Mouse (Mus musculus) liver, adult 2 months (tissue): ENCODE results near the gene Dnal1. TPM values are rescaled to one million over a fixed set of nuclear protein-coding genes. Genes with fewer than 3 reads are reported as not detected.
A peak's percentile ranks its signal among the peaks of the same experiment; 100 is the strongest.

Source experiments
- DNase-seq: peaks from one replicate; pipeline ENCODE4 v3.0.0-alpha.2; 2011; ENCODE audit warnings: low read depth, low spot score; ENCODE audit errors: extremely low read depth
- H3K27ac ChIP-seq: fragments of 200-500 bp; replicated peaks from 2 replicates; pipeline ENCODE4 v1.5.1; 2012; ENCODE audit warnings: low read depth, mild to moderate bottlenecking, control low read depth, inconsistent platforms, low read length; ENCODE audit not compliant: insufficient read depth
- H3K27me3 ChIP-seq: fragments of 200-500 bp; 2 replicates; pipeline ENCODE4 v1.6.1; 2012; ENCODE audit warnings: mild to moderate bottlenecking, moderate library complexity, low read length, inconsistent platforms; ENCODE audit not compliant: control insufficient read depth, insufficient read depth
- H3K36me3 ChIP-seq: fragments of 200-500 bp; 2 replicates; pipeline ENCODE4 v1.6.1; 2012; ENCODE audit warnings: low read length, inconsistent platforms; ENCODE audit not compliant: control insufficient read depth, insufficient read depth
- H3K4me1 ChIP-seq: fragments of 200-500 bp; 2 replicates; pipeline ENCODE4 v1.6.1; 2011; ENCODE audit warnings: low read length; ENCODE audit not compliant: control insufficient read depth, insufficient read depth
- H3K4me3 ChIP-seq: fragments of 200-500 bp; 2 replicates; pipeline ENCODE4 v1.5.1; 2011; ENCODE audit warnings: low read depth, mild to moderate bottlenecking, control low read depth, low read length, moderate library complexity; ENCODE audit not compliant: insufficient read depth
- H3K79me2 ChIP-seq: fragments of 200-500 bp; 2 replicates; pipeline ENCODE4 v1.6.1; 2012; ENCODE audit warnings: inconsistent platforms, mild to moderate bottlenecking, low read length, moderate library complexity; ENCODE audit not compliant: control insufficient read depth, insufficient read depth
- H3K9ac ChIP-seq: fragments of 200-500 bp; 2 replicates; pipeline ENCODE4 v1.6.1; 2012; ENCODE audit warnings: low read depth, mild to moderate bottlenecking, control low read depth, inconsistent platforms, low read length
- CTCF ChIP-seq: fragments of 200-500 bp; IDR thresholded peaks from 2 replicates; pipeline ENCODE4 v1.5.1; 2011; ENCODE audit warnings: low read depth, low read length, control low read depth
- POLR2A ChIP-seq: fragments of 200-500 bp; IDR thresholded peaks from 2 replicates; pipeline ENCODE4 v1.6.1; 2011; ENCODE audit warnings: low read length, control low read depth; ENCODE audit not compliant: insufficient read depth; ENCODE audit errors: extremely low read depth
- WGBS: fragments of 180-500 bp; shearing (Covaris S2); methylation state at CpG from one replicate; pipeline ENCODE4 v1.1.7; 2018; 5-methylcytosine and 5-hydroxymethylcytosine counted together
- polyA plus RNA-seq: library from polyadenylated mRNA; depleted of rRNA; stranded (reverse); fragments of >200 nt; gene quantifications from 2 replicates; pipeline ENCODE4 v1.2.3, GENCODE M21; 2012; rRNA removed
- total RNA-seq: library from RNA; depleted of rRNA; stranded (reverse); fragments of >200 nt; gene quantifications from 2 replicates; pipeline ENCODE4 v1.2.3, GENCODE M21; 2014; rRNA removed

Dnal1 gene
- total and polyA plus RNA-seq, 2 experiments, result 0.38 to 0.46 TPM

GRCm38 (mm10) chr12:84193642-84194399 is 79.7 kb downstream of the Dnal1 start:
- H3K79me2 ChIP-seq, result peaks cover 50% of the 10 kb centered on the region
- peak overlapping the region; percentile 79 for H3K4me3 ChIP-seq
- H3K4me1 ChIP-seq, result peaks cover 30% of the 10 kb centered on the region
- H3K36me3 ChIP-seq, result no peaks in the 10 kb centered on the region
- DNase-seq, result peak; percentile 93
- TF ChIP-seq CTCF (0 out of 2 replicates have a peak, but pooled peaks have one; percentile 5), POLR2A (peak; percentile 77; the same call in 1 of the 2 replicates)
- WGBS, result under 1% methylated on average over 48 of the region's 49 CpGs
- peak overlapping the region; percentile 97 for H3K9ac ChIP-seq
- no peaks in the 10 kb centered on the region for H3K27me3 ChIP-seq
- peak overlapping the region; percentile 93 for H3K27ac ChIP-seq

DNA sequence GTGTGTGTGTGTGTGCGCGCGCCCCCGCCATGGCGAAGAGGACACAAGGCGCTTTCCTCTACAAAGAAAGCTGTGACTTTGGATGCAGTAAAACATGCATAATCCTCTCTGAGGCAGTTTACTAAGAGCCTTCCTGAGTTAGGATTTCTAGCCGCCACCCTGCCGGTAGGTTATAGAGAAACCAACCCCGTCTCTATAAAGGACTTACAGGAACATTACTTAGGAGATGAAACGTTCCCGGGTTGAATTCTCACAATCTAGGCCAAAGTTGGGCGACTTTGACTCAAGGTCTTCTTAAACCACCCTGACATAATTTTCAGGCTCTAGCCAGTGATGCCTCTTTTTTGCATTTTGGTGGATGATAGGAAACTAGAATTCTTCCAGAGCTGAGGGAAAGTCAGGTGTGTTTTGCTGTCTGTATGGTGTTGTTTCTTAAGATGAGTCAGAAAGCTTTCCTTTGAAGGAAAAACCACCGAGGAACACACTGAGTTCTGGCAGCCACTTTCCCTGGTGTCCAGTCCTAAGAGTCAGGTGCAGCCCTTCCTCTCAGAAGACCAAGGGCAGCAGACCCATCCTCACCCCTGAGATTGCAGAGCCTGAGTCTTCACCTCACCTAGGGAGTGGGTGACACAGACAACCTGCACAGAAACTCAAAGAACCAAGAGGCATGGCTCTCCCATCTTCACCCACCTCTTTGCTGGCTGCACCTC is 80.4 kb downstream of the Dnal1 start:
- DNase-seq, result no peak
- TF ChIP-seq POLR2A (no peak), CTCF (no peak)
- H3K36me3 ChIP-seq, result no peaks in the 10 kb centered on the region

DNA sequence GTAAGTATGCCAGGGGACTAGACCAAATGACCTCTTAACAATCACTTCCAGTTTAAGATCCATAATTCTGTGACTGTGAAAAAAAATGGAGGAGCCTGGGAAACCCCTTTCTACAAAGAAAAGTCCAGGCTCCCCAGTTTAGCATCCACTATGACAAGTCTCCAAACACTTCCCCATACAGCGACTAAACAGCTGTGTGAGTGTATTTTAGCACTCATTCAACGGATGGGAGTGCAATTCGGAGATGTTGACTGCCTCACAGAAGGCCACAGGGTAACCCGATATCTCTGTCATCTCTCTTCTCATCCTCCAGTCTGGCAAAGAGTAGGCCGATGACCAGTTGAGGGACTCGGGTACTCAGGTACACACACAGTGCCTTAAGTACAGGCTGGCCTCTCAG is 81.0 kb downstream of the Dnal1 start:
- Histone ChIP-seq H3K4me3 (no peak overlapping the region), H3K27ac (no peak overlapping the region), H3K79me2 (peaks cover 40% of the 10 kb centered on the region), H3K36me3 (no peaks in the 10 kb centered on the region), H3K27me3 (no peaks in the 10 kb centered on the region), H3K9ac (no peak overlapping the region), H3K4me1 (peaks cover 25% of the 10 kb centered on the region)
- DNase-seq, result no peak
- TF ChIP-seq CTCF (no peak), POLR2A (no peak)
- 74% methylated on average over 6 of the region's 6 CpGs for WGBS

More for the DNA sequence above, 80.4 kb downstream of the Dnal1 start:
- H3K27me3 ChIP-seq, result no peaks in the 10 kb centered on the region
- peak overlapping the region; percentile 47 for H3K9ac ChIP-seq
- WGBS, result 4% methylated on average over 13 of the region's 13 CpGs
- peak overlapping the region; percentile 36 for H3K4me3 ChIP-seq
- H3K27ac ChIP-seq, result peak overlapping the region; percentile 71
- H3K79me2 ChIP-seq, result peaks cover 43% of the 10 kb centered on the region
- peaks cover 28% of the 10 kb centered on the region for H3K4me1 ChIP-seq

Other genes starting within 250 kb of the Dnal1 start
- 20.2 and 21.3 TPM in 2 replicates for gene Numb, start 192.4 kb upstream of the Dnal1 start, total RNA-seq
- gene Numb, start 192.4 kb upstream of the Dnal1 start, polyA plus RNA-seq, result 38.5 and 46.7 TPM in 2 replicates
- gene Riox1, start 163.8 kb upstream of the Dnal1 start, total RNA-seq, result 3.7 and 4.0 TPM in 2 replicates
- gene Riox1, start 163.8 kb upstream of the Dnal1 start, polyA plus RNA-seq, result 5.5 and 7.7 TPM in 2 replicates
- gene Heatr4, start 129.5 kb upstream of the Dnal1 start, total RNA-seq, result not detected in 2 replicates
- gene Heatr4, start 129.5 kb upstream of the Dnal1 start, polyA plus RNA-seq, result not detected in 2 replicates
- gene Acot2, start 126.5 kb upstream of the Dnal1 start, total RNA-seq, result 10.1 and 11.2 TPM in 2 replicates
- gene Acot2, start 126.5 kb upstream of the Dnal1 start, polyA plus RNA-seq, result 7.9 and 8.6 TPM in 2 replicates
- gene Acot1, start 104.9 kb upstream of the Dnal1 start, total RNA-seq, result 26.1 and 30.8 TPM in 2 replicates
- 24.5 and 40.9 TPM in 2 replicates for gene Acot1, start 104.9 kb upstream of the Dnal1 start, polyA plus RNA-seq
- 43.4 and 53.4 TPM in 2 replicates for gene Acot4, start 76.0 kb upstream of the Dnal1 start, total RNA-seq
- 44.7 and 71.6 TPM in 2 replicates for gene Acot4, start 76.0 kb upstream of the Dnal1 start, polyA plus RNA-seq
- not detected in 2 replicates for gene Gm49366, start 75.4 kb upstream of the Dnal1 start, total RNA-seq
- gene Gm49366, start 75.4 kb upstream of the Dnal1 start, polyA plus RNA-seq, result not detected in 2 replicates
- gene Acot3, start 62.2 kb upstream of the Dnal1 start, total RNA-seq, result 45.4 and 58.2 TPM in 2 replicates
- gene Acot3, start 62.2 kb upstream of the Dnal1 start, polyA plus RNA-seq, result 33.7 and 59.9 TPM in 2 replicates
- gene Acot5, start 45.0 kb upstream of the Dnal1 start, total RNA-seq, result not detected in 2 replicates
- gene Acot5, start 45.0 kb upstream of the Dnal1 start, polyA plus RNA-seq, result 0.06 TPM in 1 of 2 replicates, not detected in the other
- gene Acot6, start 13.7 kb upstream of the Dnal1 start, total RNA-seq, result 0.74 and 1.1 TPM in 2 replicates
- gene Acot6, start 13.7 kb upstream of the Dnal1 start, polyA plus RNA-seq, result 0.97 and 1.1 TPM in 2 replicates
- gene Pnma1, start 34.1 kb downstream of the Dnal1 start, total RNA-seq, result 0.18 and 0.20 TPM in 2 replicates
- not detected in 2 replicates for gene Pnma1, start 34.1 kb downstream of the Dnal1 start, polyA plus RNA-seq
- 2.3 and 3.2 TPM in 2 replicates for gene Elmsan1, start 104.5 kb downstream of the Dnal1 start, total RNA-seq
- 3.4 and 3.8 TPM in 2 replicates for gene Elmsan1, start 104.5 kb downstream of the Dnal1 start, polyA plus RNA-seq
- gene Ptgr2, start 170.9 kb downstream of the Dnal1 start, total RNA-seq, result 61.9 and 75.3 TPM in 2 replicates
- 16.3 and 18.5 TPM in 2 replicates for gene Ptgr2, start 170.9 kb downstream of the Dnal1 start, polyA plus RNA-seq
- 20.4 and 23.2 TPM in 2 replicates for gene Zfp410, start 202.5 kb downstream of the Dnal1 start, total RNA-seq
- gene Zfp410, start 202.5 kb downstream of the Dnal1 start, polyA plus RNA-seq, result 11.8 and 12.5 TPM in 2 replicates
- 21.2 and 23.0 TPM in 2 replicates for gene Coq6, start 247.3 kb downstream of the Dnal1 start, total RNA-seq
- 25.1 and 27.8 TPM in 2 replicates for gene Coq6, start 247.3 kb downstream of the Dnal1 start, polyA plus RNA-seq
- 0.09 and 0.13 TPM in 2 replicates for gene Fam161b, start 247.5 kb downstream of the Dnal1 start, total RNA-seq
- gene Fam161b, start 247.5 kb downstream of the Dnal1 start, polyA plus RNA-seq, result 0.15 and 0.16 TPM in 2 replicates